Mouse (Mus musculus): ENCODE results near the gene Hrk.

DNA sequence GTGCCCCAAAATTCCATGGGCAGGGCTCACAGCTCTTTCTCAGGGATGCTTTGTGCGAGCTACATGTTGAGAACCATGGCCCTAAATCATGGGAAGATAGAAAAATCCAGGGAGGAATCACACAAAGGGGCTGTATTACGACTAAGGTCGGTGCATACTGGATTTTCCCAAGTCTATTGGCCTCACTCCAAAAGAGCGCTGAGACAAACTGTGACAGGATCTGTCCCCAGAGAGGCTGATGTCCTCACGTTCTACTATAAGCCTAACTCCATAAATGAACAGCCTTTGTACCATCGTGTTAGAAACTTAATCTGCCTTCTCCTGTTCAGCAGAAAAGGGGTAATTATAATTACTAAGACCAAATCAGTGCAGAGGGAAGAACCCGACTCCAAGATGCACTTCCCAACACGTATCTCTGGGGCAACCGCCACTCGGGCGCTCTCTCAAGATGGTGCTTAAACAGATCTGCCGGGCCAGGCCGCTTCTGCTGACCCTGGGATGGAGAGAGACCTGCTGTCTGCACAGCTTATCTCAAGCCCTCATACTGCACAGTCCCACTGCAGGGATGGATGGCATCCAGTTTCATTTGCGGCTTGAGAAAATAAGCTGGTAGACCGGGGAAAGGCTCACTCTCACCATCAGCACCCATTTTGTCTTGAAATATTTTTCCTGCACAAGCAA, 18.3 kb upstream of the Hrk start:
- TF ChIP-seq POLR2A (IDR thresholded peaks at IDR 0.05; ENCODE audit: low read depth, low read length) (no peak), SIN3A (IDR thresholded peaks at IDR 0.05; ENCODE audit: low read length) (no peak)
